16 mouse cellular contexts compared by ENCODE assay signal in the genomic region with DNA sequence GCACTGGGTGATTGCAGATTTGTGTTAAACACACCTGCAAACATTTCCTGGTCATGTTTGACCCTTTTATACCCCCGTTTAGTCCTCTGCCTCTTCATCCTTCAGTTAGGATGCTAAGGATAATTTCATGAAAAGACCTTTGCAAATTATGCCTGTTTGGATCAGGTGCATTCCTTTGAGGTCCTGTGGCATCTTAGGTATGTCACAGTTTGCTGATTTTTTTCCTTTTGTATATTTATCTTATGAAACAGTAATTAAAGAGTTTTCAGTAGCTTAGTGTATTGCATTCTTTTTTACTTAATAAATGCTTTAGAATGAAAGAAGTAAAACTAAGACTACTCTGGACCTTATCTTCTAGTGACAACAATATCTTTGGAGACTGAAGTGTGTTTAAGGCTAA.
"Had no signal": no experiment of that assay in that cellular context is flagged by ENCODE, and none has a peak within 500 bp of the region (broad histone marks: within the 10 kb centered on the region; RNA-seq: fewer than 3 reads in every experiment).

No protein-coding gene starts in this region.

- H3K27me3 ChIP-seq: neural tube, embryonic 13.5 days; neural tube, embryonic 15.5 days; stomach, embryonic 15.5 days had no signal

- H3K27ac ChIP-seq: neural tube, embryonic 13.5 days; neural tube, embryonic 15.5 days; stomach, embryonic 15.5 days; stomach, postnatal 0 days had no signal

- H3K4me3 ChIP-seq: neural tube, embryonic 13.5 days; neural tube, embryonic 15.5 days; stomach, embryonic 15.5 days had no signal

- H3K4me1 ChIP-seq: neural tube, embryonic 13.5 days; neural tube, embryonic 15.5 days; stomach, embryonic 15.5 days had no signal

- H3K36me3 ChIP-seq: neural tube, embryonic 13.5 days; neural tube, embryonic 15.5 days; stomach, embryonic 15.5 days had no signal

- H3K9ac ChIP-seq: neural tube, embryonic 13.5 days; neural tube, embryonic 15.5 days; stomach, embryonic 15.5 days had no signal

- H3K9me3 ChIP-seq: neural tube, embryonic 13.5 days; neural tube, embryonic 15.5 days; stomach, embryonic 15.5 days had no signal

- H3K4me2 ChIP-seq: neural tube, embryonic 13.5 days; neural tube, embryonic 15.5 days; stomach, embryonic 15.5 days had no signal

- DNase-seq: retina, postnatal 1 day; right cerebral cortex, adult 18-20 months; right cerebral cortex, postnatal 14 days; right cerebral cortex, postnatal 25 days; right cerebral cortex, postnatal 4 days; spleen, adult 18-20 months; thymus, adult 18-20 months; thymus, adult 2 months; thymus, postnatal 14 days; thymus, postnatal 25 days; thymus, postnatal 36 days; thymus, postnatal 4 days had no signal
